Mouse (Mus musculus) heart, adult 8-10 months (tissue): ENCODE measurements around the gene Col11a1. TPM values are rescaled to one million over a fixed set of nuclear protein-coding genes. Genes with fewer than 3 reads are reported as not detected.

Experiments used
- DNase-seq: peaks from one replicate; pipeline ENCODE4 v3.0.0; 2022; ENCODE audit warnings: low spot score
- total RNA-seq, 4 experiments: library from RNA; stranded (reverse); gene quantifications; 2 replicates each; pipeline ENCODE4 v1.2.4; 2022

Col11a1 gene
- total RNA-seq = under 1 TPM in 2 of 4 experiments, not detected in 2; 0.22 to 0.32 TPM

DNA sequence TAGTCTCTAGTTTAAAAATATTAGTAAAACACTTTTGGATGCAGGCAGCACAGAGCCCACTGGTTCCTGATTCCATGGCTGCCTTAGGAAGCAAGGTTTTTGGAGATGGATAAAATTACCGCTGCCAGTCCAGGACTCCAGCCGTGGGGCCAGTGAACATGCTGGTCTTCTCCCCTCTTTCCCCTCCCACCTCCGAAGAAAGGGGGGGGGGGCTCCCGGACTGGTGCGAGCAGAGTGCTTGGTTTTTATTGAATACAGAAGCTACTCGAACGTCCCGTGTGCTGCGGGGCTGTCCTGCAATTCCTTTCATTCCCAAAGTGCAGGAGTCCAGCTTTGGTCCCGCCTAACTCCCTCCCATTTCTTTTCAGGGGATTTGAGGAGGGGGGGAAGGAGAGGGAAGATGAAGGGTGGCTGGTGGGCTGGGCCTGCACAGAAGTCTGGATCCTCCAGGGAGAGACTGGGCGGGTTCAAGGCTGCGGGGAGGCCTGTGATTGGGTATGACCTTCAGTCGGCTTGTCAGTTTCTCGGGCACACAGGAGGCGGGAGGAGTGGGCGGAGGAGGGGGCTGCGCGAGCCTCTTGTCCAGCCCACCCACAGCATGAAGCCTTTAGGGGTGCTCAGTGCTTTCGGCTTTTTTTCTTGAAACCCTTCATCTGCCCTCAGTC lies at the start of gene Col11a1:
Col11a1 (plus strand) TSS at position 570 of the 665 bp plus-strand sequence.
- DNase-seq = no peak

DNA sequence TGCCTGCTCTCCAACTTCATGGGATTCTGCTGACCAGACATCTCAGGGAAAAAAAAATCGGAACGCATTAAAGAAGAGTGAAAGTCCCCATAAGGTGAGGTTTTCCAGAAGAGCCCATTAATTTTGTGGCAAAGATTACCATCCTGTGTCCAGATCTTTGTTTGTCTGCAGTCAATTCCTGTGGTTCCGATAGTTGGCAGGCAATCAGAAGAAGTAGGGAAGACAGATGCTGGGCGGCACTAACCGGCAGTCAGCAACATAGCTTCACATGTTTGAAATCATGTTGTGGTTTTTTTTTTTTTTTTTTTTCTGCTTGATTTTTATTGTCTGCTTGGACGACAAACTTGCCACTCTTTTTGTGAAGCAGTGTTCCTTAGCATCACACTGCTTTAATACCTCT lies 39.4 kb upstream of the Col11a1 start:
- DNase-seq = no peak

DNA sequence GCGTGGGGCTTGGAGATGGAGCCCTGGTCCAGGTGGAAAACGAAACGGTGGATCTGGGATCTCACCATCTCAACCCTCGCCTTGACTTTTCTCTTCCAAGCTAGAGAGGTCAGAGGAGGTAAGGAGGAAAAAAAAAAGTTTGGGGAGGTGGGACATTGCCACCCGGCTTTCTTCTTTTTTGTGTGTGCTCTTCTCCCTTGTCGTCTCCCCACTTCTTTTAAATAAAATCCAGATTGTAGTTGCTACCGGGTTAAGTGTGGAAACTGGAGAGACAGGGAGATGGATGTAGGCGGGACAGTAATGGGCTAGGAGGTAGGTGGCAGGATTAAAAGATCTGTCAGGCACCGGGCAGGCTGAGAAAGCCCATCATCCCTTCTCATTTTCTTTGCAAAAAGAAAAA lies 546 bp downstream of the Col11a1 start:
- DNase-seq = no peak

DNA sequence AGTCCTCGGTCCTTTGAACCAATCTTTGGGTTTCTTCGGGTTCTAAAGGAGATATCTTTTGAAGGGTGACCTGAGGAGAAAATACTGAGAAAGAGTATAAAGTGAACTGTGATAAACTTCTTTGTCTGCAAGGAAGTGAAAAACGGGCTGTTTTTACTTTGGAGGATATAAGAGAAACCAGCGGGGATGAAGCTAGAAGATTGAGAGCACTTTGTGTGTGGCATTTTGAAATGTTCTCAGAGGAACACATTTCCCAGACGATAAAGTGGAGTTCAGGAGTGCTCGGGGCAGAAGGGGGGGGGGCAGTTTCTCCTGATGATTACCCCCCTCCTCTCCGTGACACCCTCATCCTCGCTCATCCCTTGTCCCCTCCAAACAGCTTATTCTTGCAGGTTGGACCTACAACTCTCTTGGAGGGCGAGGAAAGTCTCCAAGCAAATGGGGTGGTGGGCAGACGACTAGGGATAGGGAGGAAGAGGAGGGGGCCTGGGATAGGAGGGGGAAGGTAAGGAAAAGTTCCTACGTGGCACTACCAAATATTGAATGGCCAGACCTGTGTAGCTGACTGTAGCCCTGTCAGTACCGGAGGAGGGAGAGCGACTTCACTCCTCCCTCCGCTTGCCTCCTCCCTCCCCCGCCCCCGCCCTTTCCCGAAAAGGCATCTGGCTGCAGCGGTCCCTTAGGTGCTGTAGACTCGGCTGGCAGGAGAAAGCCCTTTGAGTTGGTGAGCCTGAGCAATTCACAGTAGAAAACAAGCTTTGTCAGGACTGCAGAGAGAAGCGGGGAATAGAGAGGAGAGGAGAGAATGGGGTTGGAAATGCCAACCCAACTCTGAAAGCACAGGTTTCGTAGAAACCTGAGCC lies 1.2 kb downstream of the Col11a1 start:
- DNase-seq = no peak

DNA sequence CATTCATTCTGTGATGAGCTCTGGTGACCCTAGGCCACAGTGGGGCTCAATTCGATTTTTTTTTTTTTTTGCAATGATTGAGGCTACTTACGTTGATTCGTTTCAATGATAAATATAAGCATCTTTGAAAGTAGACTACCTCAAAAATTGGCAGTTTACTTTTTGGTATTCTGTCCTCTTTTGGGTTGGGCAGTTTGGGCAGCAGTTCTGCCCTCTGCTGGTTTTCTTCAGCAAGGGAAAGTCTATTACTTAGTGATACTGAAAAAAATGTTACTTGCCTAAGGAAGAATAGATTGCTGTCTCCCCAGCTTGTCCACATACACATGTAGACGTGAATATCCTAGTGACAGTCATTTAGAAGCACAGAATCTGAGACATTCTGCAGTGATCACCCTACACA lies 2.0 kb downstream of the Col11a1 start:
- no peak for DNase-seq

DNA sequence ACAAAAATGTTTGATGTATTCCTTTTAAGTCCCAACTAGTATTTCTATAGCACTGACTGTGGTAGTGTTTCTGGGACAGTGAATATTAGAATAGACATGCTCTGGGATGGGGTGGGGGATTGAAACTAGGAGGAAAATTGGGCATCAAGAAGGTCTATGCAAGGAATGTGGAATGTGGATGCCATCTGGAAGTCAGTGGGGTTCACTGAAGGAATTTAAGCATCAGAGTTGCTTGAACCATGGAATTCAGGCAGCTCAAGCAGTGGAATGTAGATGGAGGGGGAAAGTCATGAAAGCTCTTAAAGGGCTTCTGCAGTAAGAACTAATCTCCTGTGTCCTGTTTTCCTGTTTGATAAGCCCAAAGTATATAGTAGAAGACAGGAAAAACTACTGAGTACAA lies 22.1 kb downstream of the Col11a1 start:
- DNase-seq = no peak

DNA sequence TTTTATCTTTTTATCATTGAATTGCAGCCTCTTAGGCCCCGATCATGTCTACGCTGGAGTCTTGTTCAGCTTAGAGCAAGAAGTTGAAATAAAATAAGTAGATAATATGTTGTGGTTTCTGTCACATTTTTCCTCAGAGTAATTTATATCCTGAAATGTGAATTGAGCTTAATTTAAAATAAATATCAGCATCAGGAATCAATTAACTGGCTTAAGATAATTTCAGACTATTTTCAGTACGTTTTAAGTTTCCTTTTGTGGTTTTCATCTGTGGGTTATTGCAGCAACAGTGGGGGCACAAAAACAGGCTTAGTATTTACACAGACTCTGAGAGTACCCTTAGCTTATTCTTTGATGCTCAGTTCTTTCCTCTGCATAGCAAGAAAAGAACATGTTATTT lies 23.2 kb downstream of the Col11a1 start:
- no peak for DNase-seq

DNA sequence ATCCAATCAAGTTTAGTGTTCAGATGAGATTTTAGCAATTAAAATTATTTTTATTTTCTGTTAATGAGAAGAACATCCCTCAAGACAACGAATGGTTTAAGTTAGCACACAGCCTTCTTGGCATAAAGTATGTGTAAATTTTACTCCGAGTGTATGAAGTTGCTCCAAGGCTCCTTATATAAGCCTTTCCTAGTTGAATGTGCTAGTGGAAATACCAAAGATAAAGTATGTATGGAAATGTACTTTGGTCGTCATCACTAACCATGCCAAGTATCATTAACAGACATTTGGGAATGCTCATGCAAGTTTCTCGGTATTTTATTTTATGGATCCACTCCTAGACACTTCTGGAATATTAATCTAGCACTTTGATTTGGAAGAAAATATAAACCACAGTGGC lies 34.8 kb downstream of the Col11a1 start:
- DNase-seq = no peak

DNA sequence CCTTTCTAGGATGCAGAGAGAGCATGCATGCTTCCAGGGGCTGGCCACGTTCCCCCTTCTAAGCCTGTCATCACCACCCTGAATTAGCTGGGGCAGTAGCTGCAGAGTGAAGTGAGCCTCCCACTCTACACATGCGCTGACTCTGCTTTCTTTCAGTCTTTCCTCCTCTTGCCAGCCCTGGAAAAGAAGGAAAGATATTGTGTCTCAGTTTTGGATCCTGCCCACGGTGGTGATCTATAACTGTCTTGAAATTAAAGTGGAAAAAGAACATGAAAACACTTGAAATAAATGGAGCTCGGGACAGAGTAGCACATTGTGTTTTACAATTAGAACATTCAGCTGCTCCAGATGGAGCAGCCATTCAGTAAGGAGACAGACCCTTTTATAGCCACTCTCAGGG lies 35.2 kb downstream of the Col11a1 start:
- DNase-seq = no peak

DNA sequence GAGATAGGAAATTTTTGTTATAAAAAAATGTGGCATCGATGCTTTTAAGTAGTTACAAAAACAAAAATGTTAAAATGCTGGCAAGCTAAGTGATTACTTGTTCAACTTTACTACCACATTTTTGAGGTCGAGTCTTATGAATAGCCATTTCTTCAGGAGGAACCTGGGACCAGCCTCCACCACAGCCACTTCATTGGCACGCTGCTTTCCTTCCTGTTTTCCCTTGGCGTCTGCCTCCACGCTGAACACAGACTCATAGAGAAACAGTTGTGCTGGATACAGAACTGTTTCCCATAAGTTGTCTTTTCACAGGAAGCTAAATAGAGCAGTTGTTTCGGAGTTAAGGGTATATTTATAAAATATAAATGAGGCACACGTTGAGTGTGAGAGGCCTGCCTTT lies 69.0 kb downstream of the Col11a1 start:
- no peak for DNase-seq

DNA sequence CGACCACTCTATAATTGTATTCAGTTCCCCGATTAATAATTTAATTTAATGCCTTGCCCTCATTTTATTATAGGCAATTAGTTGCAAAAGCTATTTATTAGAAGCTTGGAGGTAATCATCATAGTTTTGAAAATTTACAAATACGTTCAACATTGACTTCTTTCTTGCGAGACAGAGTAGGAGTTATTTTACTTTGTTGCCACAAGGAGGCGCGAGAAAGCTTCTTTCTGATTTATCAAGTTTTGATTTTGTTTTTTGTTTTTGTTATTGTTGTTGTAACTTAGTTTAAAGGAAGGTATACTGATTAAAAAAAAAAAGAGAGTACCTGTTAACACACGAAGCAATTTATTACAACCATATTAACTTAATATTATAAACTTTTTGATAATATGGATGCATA lies 76.8 kb downstream of the Col11a1 start:
- no peak for DNase-seq

DNA sequence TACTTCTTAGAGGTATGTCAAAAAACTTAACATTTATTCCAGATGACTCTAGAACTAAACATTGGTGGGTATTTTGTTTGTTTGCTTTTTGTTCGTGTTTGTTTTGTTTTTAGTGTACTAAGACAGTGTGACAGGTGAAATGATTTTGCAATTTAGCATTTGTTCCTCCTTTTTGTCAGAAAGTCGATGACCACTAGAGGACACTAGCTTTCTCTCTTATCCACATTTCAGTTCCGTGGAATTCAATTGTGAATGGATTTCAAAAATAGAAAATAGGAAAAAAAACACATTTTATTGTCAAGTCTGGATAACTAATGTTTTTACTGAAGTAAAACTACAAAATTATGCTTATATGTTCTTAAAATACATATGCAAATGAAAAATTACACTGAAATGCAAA lies 116.8 kb downstream of the Col11a1 start:
- DNase-seq = no peak

DNA sequence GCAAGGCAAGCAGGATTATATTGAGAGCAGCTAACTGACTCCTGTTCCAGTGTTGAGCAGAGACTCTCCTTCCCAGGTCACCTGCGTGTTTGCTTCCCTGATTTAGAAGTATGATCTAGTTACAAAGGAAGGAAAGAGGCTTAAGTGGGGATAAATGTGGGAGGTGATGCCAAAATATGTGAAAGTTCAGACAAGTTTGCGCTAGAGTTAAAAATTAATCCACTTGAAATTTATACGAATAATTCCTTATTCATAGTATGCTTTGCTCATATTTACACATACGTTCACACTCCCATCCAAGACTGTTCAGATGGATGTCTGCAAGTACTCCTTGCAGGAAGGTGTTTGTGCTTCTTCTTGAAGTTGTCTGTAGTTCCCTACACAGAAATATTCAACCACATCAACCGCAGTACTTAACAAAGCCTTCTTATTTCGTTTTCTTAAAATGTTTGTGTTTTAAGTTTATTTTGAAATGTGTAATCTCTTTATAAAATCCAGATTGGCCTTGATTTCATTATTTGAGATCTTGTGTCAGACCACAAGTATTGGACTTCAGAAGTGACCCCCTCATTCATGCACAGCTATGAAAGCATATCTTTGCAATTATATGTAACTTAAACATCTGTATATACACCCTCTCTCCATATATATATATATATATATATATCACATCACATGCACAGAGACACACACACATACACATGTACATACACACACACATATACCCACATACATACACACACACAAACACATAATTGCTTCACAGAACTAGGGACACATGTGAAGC lies 167.8 kb downstream of the Col11a1 start:
- no peak for DNase-seq

DNA sequence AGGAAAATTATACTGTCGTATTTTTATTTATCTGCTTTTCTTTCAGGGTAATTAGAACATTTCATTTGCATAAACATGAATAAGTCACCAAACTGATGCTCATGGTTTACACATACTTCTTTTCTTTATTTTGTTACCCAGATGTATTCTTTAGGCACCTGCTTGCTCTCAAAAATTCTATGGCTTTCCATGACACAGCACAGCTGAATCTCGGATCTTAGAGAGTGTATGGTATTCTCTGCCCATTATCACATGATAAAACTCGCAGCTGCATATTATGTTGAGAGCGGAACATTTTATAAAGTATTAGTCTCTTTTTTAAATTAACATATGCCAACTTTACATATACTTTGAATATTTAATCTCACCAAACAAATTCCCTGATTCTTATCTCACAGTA lies 181.9 kb downstream of the Col11a1 start:
- no peak for DNase-seq

DNA sequence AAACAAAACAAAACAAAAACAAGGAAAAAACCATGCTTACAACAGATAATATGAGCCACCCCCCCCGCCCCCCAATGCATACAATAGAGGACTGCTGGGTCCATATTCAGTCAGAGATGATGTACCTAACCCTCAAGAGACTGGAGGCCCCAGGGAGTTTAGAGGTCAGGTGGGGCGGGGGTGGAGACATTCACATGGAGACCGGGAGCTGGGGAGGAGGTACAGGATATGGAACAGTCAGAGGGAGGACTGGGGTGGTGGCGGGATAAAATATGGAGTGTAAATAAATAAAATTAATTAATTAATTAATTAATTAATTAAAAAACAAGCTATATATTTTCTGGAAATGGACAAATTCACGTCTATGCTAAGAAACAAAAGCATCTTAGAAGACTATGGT lies 185.8 kb downstream of the Col11a1 start:
- DNase-seq = no peak

DNA sequence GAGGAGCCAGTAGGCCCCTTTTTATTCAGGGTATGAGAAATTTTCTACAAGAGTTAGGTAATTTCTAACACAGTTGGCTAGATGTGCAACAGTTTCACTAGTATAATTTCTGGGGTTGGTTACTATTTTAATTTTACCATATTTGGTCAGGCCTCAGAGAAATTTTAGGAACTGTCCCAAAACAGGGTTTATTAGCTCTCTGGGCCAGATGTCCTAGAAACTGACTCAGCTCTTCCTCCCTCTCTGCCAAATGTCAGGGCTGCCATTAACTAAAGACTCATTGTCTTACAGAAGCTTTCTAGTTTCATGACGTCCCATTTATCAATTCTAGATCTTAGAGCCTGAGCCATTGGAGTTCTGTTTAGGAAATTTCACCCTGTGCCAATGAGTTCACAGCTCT lies 199.2 kb downstream of the Col11a1 start:
- no peak for DNase-seq
